Mouse (Mus musculus) lung, postnatal 0 days (tissue): Measurements from ENCODE around the gene Abcc6.

Source experiments
- CTCF ChIP-seq: IDR thresholded peaks from 2 replicates; pipeline ENCODE4 v1.5.1; 2016; ENCODE audit warnings: antibody characterized with exemption, mild to moderate bottlenecking
- EP300 ChIP-seq: IDR thresholded peaks from 2 replicates; pipeline ENCODE4 v1.6.1; 2016; ENCODE audit warnings: antibody characterized with exemption, mild to moderate bottlenecking, control low read depth

GRCm38 (mm10) chr7:46033870-46034337 is 3.8 kb upstream of the Abcc6 start:
- TF ChIP-seq CTCF (no peak), EP300 (no peak)
